Mouse (Mus musculus): ENCODE data around the gene Apbb2.

Gene Apbb2

DNA sequence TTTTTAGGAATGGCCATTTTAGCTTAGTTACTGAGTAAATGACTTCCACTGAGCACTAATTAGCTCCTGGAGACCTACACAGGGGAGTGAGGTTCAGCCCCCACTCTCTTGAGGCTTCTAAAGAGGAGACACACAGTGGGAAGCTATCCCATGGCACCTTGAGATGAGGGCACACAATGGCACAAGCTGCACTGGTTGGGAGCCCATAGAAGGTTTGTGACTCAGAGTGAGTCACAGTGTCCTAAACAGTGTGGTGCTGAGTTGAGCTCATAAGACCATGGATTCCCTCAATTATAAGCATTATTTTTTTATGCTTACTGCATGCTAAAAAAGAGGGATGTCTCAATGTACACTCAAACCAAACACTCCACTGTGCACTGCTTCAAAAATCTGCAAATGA, 247.5 kb downstream of the Apbb2 start:
- DNase-seq, result no peak

DNA sequence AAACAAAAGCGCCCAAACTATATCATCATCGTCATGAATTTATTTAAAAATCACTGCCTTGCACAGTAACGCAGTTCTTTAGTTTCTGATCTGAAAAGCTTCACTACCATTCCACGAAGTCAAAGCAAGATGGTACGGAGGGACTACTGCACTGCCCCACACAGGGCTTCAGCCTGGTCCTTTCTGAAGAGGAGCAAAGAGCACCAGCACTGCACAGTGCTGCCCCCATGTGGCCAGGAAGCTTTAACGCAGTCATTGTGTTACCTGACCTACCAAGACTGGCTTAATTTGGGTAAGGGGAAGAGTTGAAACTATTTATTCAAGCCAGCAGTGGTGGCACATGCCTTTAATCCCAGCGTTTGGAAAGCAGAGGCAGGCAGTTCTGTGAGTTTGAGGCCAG, 249.6 kb downstream of the Apbb2 start:
- no peak for DNase-seq

DNA sequence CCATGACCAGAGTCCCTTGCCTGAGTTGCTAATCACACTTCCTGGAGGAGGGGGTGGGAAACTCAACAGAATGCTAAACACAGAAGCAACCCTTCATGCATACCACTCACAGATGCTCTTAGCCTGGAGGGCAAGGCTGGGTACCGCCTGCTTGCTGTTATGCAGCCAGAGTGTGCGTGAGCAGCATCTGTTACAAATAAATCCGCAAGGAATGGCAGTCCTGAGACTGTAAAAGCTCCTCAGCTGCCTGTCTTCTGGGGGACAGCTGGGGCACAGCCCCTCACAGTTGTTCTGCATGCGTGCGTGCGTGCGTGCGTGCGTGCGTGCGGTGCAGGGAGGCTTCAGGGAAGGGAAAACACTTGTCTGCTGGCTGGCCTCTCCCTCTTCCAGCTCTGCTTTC, 250.9 kb downstream of the Apbb2 start:
- DNase-seq, result no peak

DNA sequence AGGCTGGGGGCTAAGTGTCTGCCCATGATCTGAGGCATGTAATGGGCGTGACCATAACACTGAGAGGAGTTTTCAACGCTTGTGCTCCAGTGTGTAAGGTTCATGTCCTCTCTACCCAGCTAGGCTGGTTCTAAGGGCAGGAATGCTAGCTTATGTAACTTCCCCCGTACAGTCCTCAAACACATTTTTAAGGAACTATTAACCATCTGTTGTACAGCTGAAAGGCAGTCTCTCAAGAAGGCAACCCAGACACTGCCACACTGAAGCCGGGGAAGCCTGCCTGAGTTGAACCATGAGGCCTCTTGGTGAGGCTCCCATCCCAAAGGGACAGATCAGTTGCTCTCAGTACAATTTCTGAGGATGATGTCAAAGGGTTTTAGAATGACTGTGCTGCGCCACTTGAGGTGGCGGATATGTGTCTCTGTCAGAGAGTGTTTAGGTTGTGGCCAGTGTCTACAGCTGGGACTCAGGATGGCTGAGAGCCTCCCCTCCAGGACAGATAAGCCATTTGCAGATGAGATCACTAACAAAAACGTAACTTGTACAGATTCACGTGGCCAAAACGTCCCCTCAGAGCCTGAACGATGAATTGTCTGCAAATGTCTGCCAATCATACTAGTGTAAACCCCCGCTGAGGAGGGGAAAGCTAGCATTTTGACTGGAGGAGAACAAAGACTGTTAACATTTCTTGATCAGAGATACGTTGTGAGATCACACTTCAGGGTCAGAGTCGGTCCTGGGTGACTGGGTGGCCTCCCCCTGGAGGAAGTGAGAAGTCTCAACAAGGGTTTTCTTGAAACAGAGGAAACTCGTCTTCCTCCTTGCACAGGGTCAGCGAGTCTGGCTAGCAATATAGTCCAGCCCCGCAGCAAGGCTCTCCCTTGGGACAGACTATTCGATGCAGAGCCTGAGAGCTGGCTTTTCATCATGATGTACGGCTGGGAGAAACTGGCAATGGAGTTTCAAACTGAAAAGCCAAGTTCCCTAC, 255.0 kb downstream of the Apbb2 start:
- DNase-seq, result no peak

DNA sequence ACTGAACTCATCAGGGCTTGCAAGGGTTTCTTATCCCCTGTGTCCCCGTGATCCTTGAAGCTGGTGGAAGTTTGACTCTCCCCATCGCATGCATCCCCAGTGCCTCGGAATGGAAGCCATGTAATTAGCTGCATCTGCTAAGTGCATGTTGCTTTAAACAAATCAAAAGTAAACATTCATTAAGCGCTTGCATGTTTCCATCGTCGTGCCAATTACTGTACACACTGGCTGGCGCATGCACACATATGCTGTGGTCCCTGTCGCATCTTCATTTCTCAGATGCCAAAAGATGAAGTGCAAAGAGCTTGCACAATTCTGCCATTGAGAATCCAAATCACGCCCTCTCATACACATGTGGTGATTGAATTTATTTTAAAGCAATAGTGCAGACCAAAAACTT, 257.8 kb downstream of the Apbb2 start:
- DNase-seq, result no peak

DNA sequence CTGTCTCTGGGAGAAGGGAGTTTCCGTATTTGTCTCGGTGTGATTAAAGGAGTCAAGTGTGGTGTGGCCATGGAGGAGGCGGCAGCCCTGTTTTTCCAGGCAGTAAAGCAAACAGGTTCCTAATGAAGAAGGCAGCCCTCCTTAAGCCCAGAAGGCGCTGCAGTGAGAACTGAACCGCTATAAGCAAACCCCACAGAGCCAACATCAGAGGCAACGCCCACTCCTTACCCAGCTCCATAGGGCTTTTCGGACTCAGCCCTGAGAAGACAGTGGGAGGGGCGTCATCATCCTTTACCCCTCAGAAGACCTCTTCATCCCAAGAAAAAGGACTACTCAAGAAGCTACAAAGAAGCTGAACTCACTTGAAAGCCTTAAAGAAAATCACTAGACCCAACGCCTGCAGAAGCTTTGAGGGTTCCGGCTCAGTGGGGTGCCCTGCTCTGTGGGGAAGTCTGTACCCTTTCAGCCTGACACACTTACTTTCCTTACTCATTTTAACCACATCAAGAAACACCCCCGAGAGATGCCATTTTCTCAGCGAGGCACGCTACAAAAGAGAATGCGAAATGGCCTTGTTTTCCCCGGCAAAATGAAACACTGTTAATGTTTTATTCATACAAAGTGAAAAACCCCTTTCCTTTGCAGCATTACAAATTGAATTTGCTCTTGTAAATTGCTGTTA, 258.7 kb downstream of the Apbb2 start:
- DNase-seq, result no peak

DNA sequence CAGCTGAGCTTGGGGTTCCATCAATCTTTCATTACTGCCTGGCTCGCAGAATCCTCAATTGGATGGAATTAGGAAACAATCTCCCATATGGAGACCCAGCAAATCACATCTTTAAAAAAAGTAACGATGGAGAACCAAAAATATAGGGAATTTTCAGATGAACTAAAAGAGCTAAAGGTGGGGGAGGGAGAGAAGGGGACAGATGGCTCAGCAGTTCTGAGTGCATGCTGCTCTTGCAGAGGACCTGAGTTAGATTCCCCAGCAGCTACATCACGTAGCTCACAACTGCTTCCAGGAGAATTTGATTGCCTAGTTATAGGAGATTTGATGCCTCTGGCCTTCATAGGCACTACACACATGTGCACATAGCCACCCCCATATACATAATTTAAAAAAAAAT, 263.4 kb downstream of the Apbb2 start:
- no peak for DNase-seq

DNA sequence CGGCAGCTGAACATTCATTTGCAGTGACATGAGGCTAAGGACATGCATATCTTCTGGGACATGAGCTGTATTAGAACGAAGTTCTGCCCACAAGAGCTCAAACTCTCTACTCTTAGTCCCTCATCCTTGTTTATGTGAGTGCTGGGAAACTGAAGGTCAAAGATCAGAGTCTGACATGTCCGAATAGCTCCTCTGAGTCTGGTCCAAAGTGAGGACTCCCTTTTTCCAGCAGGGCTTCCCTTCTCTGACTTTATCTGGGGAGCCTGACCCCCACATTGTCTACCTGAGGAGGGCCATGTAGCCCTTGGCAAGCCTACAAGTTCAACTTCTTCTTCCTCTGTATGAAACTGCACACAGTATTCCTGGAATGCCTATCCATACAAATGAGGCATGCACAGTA, 264.7 kb downstream of the Apbb2 start:
- no peak for DNase-seq

DNA sequence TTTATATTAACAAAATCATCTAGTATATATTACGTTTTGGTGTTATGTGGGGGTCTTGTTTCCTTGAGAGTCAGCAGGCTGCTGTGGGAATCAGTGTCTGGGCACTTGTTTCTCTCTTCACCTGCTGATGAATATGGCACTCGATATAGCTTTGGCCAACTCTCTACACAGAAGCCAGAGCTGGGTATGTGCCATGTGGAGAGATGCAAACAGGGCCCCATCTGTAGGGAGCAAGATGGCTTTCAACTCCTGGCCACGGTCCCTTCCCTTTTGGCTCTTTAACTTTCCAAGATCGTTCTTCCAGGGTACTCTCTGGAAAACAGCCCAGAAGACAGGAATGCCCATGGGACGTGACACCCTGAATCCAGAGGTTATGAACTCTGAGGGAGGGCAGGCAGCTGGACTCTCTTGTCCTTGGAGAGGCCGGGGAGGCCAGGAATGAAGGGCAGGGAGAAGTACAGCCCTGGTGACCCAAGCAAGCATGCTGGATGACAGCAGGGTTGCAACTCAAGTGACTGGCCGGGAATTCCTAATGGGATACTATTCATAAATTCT, 266.7 kb downstream of the Apbb2 start:
- no peak for DNase-seq

DNA sequence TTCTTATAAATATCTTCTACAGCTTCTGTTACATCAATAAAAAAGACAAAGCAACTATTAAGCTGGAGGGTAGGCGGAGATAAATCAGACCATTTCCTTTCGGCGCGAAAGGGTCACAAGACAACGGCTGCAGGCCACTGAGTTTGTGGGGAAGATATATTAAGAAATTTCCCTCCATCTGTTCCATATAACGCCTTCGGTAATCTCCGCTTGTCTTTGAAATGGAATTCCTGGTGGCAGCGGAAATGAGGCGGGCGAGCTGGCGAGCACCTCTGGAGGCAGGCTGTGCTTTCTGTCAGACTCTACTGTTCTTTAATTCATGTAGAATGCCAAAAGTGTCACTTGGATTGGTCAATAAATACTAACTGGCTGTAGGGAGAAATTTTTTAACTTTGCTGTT, 267.5 kb downstream of the Apbb2 start:
- no peak for DNase-seq

DNA sequence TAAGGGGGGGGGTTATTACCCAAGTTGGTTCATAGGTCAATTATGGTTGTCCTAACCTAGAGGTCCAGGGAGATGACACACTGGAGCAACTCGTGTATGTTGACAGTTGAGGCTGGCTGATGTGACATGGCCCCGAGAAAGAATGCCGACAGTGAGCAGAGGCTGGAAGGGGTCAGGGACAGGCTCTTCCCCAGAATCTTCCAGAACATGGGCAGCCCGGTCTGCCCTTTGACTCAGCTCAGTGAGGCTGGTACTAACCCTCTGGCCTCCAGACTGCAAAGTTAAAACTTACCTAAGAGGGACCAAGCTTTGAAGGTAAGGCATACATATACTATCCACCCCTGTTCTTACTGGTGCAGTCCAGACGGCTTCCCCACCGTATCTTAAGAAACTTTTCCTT, 268.0 kb downstream of the Apbb2 start:
- DNase-seq, result no peak

DNA sequence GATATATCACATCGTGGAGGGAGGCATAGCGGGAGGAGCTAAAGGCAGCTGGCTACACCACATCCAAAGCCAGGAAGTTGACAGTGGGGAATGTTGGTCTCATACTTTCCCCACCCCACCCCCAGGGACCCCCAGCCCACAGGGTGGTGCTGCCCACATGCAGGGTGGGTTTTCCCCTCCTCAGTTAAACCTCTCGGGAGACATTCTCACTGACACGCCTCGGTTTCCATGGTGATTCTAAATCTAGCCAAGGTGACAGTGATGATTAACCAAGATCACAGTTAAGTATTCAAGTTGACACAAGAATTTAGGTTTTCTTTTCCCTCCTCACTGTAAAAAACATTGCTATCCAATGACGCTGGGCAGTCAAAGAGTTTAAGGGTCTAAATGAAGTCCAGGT, 270.2 kb downstream of the Apbb2 start:
- DNase-seq, result no peak

DNA sequence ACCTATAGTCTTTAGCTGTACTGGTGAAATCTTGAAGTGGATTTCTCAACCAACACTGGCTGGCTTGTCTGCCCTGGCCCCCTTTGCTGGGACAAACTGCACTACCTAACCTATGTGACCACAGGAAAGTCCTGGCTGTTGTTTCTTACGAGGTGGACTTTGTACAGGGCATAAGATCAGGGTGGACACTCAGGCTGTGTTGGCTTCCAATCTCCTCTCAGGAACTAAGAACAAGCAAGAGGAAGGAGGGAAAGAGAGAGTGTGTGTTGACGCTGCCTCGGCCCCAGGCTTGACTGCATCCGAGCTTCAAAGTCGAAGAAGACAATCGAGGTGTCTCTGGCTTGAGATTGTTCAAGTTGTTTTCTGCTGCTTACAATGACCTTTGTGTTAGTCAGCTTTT, 271.8 kb downstream of the Apbb2 start:
- no peak for DNase-seq

DNA sequence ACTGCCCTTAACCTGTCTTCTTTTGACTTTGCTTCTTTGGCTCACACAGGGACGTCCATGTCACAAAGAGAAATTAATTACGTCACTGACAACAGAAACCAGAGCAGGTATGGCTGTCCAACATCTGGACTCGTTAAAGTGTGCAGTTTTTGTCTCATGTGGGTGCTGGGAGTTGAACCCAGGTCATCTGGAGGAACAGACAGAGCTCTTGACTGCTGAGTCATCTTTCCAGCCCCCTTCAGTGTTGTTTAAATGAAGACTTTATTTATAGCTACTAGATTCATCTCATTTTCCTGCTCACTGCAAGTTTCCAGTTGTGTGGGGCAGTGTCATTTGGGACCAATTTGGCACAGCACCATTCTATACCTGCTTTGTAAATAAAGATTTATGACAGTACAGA, 273.4 kb downstream of the Apbb2 start:
- no peak for DNase-seq

DNA sequence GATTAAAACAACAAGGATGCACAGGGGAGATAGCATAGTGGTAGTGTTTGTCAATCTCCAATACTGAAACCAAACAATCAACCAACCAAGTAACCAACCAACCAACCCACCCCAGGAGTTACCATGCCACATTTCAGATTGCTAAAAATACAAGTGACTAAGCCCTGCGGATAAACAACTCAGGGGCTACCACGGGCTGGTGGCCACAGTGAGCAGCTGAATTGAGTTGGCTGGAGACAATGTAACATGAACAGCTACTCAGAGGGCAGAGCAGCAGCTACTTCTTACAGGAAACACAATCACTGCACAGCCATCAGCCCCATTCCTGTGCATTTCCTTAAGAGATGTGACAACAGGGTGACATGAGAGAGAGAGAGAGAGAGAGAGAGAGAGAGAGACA, 274.4 kb downstream of the Apbb2 start:
- no peak for DNase-seq

DNA sequence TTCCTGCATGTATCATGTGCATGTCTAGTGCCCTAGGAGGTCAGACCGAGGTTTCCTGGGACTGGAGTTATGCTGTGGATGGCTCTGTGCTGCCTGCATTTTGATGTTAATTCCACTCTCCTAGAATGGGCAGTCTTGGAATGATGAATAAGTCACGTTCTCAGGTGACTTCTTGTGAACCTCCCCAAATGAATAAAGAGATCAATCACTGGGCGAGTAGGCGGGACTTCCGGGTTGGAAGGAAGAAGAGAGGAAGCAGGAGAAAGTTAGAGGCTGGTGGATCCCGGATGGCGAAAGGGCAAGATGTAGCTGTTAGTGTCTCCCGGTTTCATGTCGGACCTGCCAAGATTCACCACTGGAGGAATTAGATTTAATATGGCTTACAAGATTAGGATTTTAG, 276.3 kb downstream of the Apbb2 start:
- no peak for DNase-seq

DNA sequence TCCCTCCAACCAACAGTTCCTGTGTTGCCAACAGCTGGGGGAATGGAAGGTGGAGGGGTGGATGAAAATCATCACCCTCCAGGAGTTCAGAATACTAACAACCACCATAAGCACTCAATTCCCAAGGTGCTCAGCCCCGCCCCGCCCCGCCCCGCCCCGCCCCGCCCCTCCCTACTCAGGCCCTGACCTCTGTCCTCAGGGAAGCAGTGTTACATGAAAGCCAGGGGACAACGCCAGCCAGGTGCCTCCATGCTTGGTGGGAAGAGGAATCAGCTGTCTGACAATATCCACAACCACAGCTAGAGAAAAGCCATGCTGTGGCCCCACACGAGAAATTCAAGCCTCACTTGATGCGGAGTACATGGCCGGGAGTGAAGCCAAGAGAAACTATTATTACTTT, 276.7 kb downstream of the Apbb2 start:
- no peak for DNase-seq

DNA sequence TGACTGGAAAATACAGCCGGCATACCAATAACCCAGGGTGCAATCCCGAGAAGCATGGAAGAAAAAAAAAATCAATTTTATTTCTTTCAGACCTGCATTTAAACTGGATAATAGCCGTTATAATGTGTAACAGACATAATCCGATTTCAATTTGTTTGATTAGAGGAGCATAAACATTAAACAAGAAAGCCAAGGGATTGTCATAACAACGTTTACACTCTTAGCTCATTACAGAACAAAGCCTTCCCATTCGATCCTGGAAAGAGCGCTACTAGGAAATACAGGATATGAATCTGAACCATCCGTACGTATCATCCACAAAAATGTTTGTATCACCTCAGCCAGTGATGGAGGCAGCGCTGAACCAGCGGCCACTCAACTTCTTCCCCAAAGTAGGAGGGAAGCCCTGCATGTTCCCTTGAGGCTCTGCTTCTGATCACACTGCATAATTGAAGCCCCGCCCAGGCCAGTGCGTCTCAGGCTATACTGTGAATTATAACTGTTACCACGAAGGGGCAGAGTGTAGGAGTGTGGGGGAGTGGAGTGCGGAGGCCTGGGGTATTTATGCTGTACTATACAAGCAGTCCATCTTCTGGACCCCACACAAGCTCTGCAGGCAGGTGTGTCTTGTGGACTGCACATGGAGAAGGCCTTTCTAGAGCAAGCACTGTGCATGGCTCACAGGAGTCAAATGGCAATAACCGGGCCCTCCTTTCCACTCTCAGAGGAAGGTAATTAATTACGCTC, 278.1 kb downstream of the Apbb2 start:
- no peak for DNase-seq

DNA sequence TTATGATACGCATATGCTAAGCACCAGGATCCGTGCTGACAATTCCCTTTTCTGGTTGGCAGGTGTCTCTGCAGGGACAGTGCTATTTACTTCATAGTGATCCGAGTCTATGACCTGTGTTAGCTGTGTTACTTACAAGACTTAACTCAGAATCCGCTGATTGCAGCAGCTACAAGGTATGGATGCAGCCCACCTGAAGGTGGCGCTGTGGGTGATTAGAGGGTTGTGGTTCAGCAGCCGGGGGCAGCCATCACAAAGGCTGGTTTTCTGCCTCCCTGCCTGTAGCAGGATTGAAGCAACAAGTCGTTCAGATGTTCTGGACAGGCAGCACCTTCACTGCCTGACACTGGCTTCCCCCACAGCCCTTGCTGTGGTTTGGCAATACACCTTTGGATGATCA, 280.0 kb downstream of the Apbb2 start:
- no peak for DNase-seq

DNA sequence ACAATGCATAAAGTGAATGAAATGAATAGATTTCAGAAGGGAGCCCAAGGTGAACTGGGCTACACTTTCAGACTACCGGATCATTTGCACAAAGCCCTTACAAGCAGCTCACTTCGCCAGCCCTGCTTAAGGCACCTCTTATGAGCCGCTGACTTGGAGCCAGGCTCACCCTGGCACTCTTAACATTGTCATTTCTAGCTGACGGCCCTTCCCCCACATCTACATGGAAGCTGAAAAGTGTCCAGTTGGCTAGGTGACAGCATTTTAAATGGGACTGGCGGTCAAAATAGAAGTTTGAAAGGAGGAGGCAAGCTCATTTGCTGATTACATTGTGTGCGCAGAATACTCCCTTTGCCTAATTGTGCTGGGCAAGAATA, 280.6 kb downstream of the Apbb2 start:
- DNase-seq, result no peak

DNA sequence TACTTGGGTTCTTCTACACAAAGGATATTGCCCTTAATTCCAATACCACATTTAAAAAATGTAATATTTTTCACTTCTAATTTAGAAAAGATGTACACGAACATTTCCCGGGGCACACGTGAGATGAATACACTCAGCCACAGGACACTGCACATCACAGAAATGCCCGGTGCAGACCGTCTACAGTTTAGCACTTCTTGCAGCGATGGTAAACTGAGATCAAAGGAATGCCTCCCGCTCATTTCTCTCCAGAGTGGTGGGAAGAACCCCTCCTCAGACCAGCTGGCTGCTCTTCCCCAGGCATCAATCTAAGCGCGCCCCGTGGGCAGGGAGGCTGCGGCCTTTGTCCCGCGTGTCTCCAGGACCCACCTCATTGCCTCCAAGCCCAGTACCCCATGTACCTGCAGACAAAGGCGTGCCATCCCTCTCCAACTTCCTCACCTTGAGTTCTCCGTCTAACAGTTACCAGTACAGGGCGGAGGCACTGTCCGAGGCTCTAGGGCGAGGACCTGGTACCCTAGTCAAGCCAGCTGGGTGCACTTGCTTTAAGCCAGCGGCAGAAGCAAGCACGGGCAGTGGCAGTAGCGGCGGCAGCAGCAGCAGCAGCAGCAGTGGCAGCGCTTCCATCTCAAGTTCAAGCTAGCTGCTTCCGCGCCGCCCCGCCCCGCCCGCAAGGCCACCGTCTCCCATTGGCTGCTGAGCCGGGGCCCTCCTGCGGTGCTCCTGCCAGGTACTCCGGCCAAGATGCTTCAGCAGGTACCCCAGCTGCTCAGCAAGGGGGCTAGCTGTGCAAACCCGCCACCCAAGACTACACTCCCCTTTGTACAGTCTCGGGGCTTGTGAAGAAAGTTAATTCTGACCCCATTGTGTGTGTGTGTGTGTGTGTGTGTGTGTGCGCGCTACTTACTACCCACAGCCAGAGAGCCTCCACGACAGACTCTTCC, 281.3 kb downstream of the Apbb2 start:
- DNase-seq, result no peak

DNA sequence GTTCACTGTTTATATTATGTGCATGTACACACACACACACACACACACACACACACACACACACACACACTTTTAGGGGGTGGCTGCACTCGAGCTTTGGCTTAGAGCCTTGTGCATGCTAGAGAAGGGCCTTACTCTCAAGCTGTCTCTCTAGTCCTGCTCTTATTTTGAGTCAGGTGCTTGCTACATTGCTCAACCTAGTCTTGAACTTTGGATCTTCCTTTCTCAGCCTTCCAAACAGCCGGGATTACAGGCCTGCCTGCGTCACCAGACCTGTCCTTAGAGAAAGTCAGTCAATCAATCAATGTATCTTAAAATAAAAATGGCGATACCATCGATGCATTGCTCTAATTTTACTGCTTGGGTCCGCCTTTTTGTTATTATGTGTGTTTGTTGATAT, 287.8 kb downstream of the Apbb2 start:
- no peak for DNase-seq
